Mouse (Mus musculus): Measurements from ENCODE around the gene Supt16. TPM values are rescaled to one million over a fixed set of nuclear protein-coding genes. Genes with fewer than 3 reads are reported as not detected.

The Supt16 gene
- polyA plus RNA-seq, 1 experiment from 2014 or later = 61.1 TPM

DNA sequence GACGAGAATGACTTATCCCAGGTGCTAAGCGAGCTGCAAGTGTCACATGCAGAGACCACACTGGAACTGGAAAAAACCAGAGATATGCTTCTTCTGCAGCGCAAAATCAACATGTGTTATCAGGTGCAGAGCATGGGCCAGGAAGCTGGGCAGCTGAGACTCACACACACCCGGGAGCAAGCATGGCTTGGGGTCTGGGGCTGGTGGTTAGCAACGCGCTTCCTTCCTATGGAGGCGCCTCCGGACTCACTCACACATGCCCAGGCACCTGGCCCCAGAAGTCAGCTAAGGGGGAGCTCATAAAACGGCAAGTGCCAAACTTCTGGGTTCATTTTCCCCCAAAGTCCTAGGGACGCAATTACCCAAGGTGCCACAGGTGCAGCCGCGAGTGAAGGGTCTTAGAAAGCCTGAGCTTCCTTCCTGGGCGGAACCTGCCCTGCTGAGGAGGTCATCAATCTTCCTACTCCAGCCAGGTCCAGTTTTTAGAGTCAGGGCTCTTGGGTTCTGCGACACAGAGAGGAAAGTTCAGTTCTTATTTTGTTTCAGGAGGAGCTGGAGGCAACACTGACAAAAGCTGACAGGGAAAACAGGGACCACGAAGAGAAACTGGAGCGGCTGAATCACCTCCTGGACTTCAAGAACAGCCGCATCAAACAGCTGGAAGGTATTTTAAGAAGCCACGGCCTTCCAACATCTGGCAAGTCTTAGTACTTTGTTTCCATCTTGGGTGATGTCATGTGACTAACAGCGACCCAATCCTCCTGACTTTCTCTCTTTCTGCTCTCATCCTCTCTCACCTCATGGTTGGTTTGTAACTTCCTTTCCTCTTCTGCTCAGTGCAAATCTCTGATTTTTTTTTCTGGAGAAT lies 56.4 kb downstream of the Supt16 start:
- WGBS = 45% methylated on average over 19 of the region's 19 CpGs
- peak overlapping the region; percentile 46 for H3K4me2 ChIP-seq (replicated peaks)
- H3K27me3 ChIP-seq (replicated peaks) = no peaks in the 10 kb centered on the region
- no peaks in the 10 kb centered on the region for H3K9me3 ChIP-seq
- H3K36me3 ChIP-seq = no peaks in the 10 kb centered on the region
- H3K27ac ChIP-seq = no peak overlapping the region
- ATAC-seq = 0 out of 2 replicates have a peak, but pooled peaks have one; percentile 34
- no peak overlapping the region; the same call in 1 of the 2 replicates for H3K4me3 ChIP-seq (replicated peaks)
- no peak overlapping the region for H3K9ac ChIP-seq
- no peaks in the 10 kb centered on the region for H3K4me1 ChIP-seq (replicated peaks)

DNA sequence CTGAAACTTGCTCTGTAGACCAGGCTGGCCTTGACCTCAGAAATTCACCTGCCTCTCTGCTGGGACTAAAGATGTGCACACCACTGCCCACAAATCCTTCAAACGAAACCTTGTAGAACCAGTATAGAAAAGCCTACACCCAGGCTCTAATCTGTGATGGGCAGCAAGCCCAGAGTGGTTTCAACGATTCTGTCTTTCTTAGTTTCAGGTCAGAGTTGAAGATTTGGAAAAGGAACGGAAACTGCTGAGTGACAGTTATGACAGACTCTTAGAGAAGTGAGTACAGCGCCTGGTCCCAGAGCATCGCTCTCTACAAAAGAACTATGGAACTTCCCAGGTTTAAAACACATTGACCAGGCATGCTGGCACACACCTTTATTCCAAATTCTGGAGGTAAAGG lies 63.6 kb downstream of the Supt16 start:
- Histone ChIP-seq H3K36me3 (no peaks in the 10 kb centered on the region), H3K9me3 (no peaks in the 10 kb centered on the region), H3K27me3 (replicated peaks) (no peaks in the 10 kb centered on the region), H3K27ac (no peak overlapping the region), H3K4me2 (replicated peaks) (no peak overlapping the region), H3K9ac (no peak overlapping the region), H3K4me3 (replicated peaks) (no peak overlapping the region), H3K4me1 (replicated peaks) (no peaks in the 10 kb centered on the region)
- ATAC-seq = no peak
- 79% methylated on average over 5 of the region's 5 CpGs for WGBS

DNA sequence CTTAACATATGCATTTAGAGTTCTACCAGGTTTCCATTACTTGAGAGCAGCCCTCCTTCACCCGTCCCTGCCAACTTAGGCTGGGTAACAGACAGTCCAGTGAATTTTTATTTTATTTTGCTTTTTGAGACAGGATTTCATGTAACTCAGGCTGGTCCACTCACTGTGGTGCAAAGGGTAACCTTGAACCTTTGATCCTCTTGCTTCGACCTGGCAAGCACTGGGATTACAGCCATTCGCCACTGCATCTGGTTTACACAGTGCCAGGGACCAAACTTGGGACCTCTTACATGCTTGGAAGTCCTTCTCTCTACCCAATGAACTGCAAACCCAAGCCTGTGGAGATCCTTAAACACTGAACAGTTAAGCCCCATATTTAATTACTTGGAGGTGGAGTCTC lies 72.6 kb downstream of the Supt16 start:
- H3K27me3 ChIP-seq (replicated peaks) = no peaks in the 10 kb centered on the region
- H3K36me3 ChIP-seq = no peaks in the 10 kb centered on the region
- no peaks in the 10 kb centered on the region for H3K9me3 ChIP-seq
- H3K9ac ChIP-seq = no peak overlapping the region
- no peak overlapping the region for H3K4me3 ChIP-seq (replicated peaks)
- WGBS = 91% methylated on average over 3 of the region's 3 CpGs
- H3K27ac ChIP-seq = no peak overlapping the region
- no peak for ATAC-seq
- H3K4me2 ChIP-seq (replicated peaks) = no peak overlapping the region
- no peaks in the 10 kb centered on the region for H3K4me1 ChIP-seq (replicated peaks)

DNA sequence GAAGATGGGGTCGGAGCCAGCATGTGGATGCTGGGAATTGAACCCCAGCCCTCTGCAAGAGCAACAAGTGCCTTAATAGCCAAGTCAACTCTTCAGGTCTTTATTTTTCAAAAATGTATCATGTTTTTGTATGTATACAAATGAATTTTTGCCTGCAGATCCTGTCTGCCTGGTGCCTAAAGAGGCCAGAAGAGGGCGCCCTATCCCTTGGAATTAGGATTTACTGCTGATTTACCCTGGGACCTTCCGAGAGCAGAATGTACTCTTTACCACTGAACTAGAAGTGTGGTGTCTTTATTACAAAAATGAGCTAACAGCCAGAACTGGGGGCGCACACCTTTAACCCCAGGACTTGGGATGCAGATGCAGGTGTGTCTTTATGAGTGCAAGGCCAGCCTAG lies 73.3 kb downstream of the Supt16 start:
- Histone ChIP-seq H3K4me2 (replicated peaks) (no peak overlapping the region), H3K9me3 (no peaks in the 10 kb centered on the region), H3K4me1 (replicated peaks) (peaks cover 3% of the 10 kb centered on the region; the same call in 1 of the 2 replicates), H3K36me3 (no peaks in the 10 kb centered on the region), H3K9ac (no peak overlapping the region), H3K4me3 (replicated peaks) (no peak overlapping the region), H3K27ac (no peak overlapping the region), H3K27me3 (replicated peaks) (no peaks in the 10 kb centered on the region)
- 24% methylated on average over 4 of the region's 4 CpGs for WGBS
- no peak for ATAC-seq

DNA sequence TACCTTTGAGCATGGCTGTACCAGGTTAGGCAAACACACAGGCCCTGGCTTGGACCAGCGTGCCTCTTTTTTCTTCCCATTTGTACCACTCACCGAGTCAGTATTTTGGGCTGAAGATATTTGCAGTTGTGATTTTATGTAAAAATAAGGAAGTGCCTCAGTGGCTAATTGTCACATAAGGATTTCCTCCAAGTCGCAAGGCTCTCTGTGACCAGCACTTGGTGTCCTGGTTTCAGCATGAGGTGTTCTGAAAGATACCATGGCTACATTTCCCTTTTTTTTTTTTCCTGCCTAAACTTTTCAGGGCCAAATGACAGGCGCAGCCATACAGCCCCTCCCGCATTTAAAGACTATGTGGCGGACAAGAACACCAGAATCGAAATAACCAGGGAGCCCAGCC lies 77.0 kb downstream of the Supt16 start:
- Histone ChIP-seq H3K36me3 (no peaks in the 10 kb centered on the region), H3K9me3 (no peaks in the 10 kb centered on the region), H3K4me3 (replicated peaks) (no peak overlapping the region), H3K27me3 (replicated peaks) (no peaks in the 10 kb centered on the region), H3K4me1 (replicated peaks) (peaks cover 8% of the 10 kb centered on the region; the same call in 1 of the 2 replicates), H3K27ac (no peak overlapping the region), H3K4me2 (replicated peaks) (0 out of 2 replicates have a peak overlapping the region, but pooled peaks have one; percentile 96), H3K9ac (no peak overlapping the region)
- WGBS = 58% methylated on average over 7 of the region's 7 CpGs
- ATAC-seq = no peak

DNA sequence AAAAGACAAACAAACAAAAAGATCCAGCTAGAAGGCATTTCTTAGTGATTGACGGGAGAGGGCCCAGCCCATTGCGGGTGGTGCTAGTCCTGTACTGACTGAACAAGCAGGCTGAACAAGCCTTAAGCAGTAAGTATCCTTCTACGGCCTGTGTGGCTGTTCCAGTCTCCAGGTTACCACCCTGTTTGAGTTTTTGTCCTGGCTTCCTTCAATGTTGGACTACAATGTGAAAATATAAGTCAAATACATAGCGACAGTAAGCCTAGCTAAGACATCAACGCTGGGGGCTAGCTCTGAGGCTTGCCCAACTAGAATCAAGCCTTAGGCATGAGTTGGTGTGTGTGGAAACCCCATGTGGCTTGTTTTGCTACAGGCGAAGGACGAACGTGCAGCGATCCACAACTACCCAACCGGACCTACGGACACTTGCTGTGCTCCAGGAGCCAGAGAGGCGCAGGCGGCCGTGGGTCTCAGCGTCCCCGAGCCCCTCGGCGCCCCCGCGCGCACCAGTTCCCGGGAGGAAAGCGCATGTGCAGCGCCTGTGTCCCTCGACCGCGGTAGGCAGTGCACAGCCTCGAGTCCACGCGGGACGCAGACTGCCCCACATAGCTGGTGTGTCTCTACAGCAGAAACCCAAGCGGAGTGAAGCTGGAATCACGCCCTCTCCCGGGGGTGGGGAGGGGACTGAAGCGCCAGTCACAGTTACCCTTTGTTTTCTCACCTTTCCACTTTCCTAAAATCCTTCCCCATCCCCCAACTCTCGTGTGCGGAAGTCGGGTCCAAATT lies 78.2 kb downstream of the Supt16 start:
- Histone ChIP-seq H3K4me2 (replicated peaks) (peak overlapping the region; percentile 96), H3K27ac (peak overlapping the region; percentile 70), H3K4me3 (replicated peaks) (peak overlapping the region; percentile 53), H3K27me3 (replicated peaks) (no peaks in the 10 kb centered on the region), H3K9ac (peak overlapping the region; percentile 65), H3K4me1 (replicated peaks) (peaks cover 8% of the 10 kb centered on the region; the same call in 1 of the 2 replicates), H3K36me3 (no peaks in the 10 kb centered on the region), H3K9me3 (no peaks in the 10 kb centered on the region)
- 1% methylated on average over 38 of the region's 38 CpGs for WGBS
- peak; percentile 94 for ATAC-seq

DNA sequence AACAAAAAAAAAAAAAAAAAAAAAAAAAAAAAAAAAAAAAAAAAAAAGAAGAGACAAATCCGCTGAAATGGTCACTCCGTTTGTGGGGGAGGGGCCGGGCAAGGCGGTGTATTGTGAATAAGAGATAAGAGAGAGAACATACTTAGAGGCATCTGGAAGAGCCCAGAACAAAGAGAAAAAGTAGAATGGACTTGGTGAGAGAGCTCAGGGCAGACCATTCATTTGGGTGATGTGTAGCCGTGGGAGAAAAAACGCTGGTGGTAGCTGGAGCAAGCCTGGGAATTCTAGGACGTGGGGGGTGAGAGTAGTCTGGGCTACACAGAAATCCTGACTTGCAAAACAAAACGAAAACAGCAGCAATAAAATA lies 78.8 kb downstream of the Supt16 start:
- peak overlapping the region; percentile 70; the same call in 1 of the 2 replicates for H3K27ac ChIP-seq

DNA sequence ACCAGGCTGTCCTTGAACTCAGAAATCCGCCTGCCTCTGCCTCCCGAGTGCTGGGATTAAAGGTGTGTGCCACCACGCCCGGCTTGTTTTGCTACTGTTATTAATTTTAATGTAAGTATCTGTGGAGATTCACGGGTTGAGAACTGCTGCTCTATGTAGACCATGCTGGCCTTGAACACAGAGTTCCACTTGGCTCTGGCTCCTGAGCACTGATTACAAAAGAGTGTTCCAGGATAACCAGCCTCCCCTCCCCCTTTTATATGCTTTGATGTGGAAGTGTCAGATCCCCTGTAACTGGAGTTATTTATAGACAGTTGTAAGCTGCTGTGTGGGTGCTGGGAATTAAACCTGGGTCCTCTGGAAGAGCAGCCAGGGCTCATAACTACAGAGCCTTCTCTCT lies 80.0 kb downstream of the Supt16 start:
- no peak overlapping the region for H3K4me2 ChIP-seq (replicated peaks)
- H3K4me1 ChIP-seq (replicated peaks) = peaks cover 8% of the 10 kb centered on the region; the same call in 1 of the 2 replicates
- no peak for ATAC-seq
- no peak overlapping the region for H3K9ac ChIP-seq
- no peaks in the 10 kb centered on the region for H3K27me3 ChIP-seq (replicated peaks)
- H3K27ac ChIP-seq = no peak overlapping the region
- no peaks in the 10 kb centered on the region for H3K36me3 ChIP-seq
- H3K4me3 ChIP-seq (replicated peaks) = no peak overlapping the region
- H3K9me3 ChIP-seq = no peaks in the 10 kb centered on the region
- WGBS = 93% methylated on average over 5 of the region's 5 CpGs

More for the DNA sequence above, 78.8 kb downstream of the Supt16 start:
- Histone ChIP-seq H3K4me1 (replicated peaks) (peaks cover 8% of the 10 kb centered on the region; the same call in 1 of the 2 replicates), H3K4me3 (replicated peaks) (peak overlapping the region; percentile 53), H3K9me3 (no peaks in the 10 kb centered on the region), H3K27me3 (replicated peaks) (no peaks in the 10 kb centered on the region), H3K9ac (no peak overlapping the region; the same call in 1 of the 2 replicates), H3K4me2 (replicated peaks) (peak overlapping the region; percentile 96), H3K36me3 (no peaks in the 10 kb centered on the region)
- WGBS = 16% methylated on average over 8 of the region's 8 CpGs
- peak; percentile 19; the same call in 1 of the 2 replicates for ATAC-seq

DNA sequence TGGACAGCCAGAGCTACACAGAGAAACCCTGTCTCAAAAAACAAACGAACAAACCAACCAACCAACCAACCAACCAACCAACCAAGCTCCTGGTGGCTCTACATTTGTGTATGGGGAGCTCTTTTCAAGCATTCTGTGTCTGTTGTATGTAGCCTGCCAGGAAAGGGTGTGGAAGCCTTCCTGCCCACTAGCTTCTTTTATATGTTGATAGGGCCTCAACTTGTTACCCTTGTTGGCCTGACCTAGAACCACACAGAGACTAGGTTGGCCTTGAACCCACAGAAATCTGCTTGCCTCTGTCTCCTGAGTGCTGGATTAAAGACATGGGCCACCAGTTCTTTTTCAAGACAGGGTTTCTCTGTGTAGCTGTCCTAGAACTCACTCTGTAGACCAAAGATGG lies 83.1 kb downstream of the Supt16 start:
- no peak overlapping the region for H3K9ac ChIP-seq
- 77% methylated on average over 1 of the region's 1 CpGs for WGBS
- H3K4me2 ChIP-seq (replicated peaks) = no peak overlapping the region
- no peaks in the 10 kb centered on the region for H3K36me3 ChIP-seq
- no peaks in the 10 kb centered on the region for H3K9me3 ChIP-seq
- H3K27me3 ChIP-seq (replicated peaks) = no peaks in the 10 kb centered on the region
- no peak overlapping the region for H3K4me3 ChIP-seq (replicated peaks)
- ATAC-seq = no peak
- H3K4me1 ChIP-seq (replicated peaks) = peaks cover 7% of the 10 kb centered on the region; the same call in 1 of the 2 replicates
- H3K27ac ChIP-seq = no peak overlapping the region

Other genes starting within 250 kb of the Supt16 start
- gene Arhgef40, start 212.7 kb downstream of the Supt16 start, polyA plus RNA-seq (2015; fragmentation: Nextera tagmentation; extraction: Ambion mirVana) = 64.4 and 65.9 TPM in 2 replicates
- 50.1 and 60.0 TPM in 2 replicates for gene Tmem253, start 181.8 kb downstream of the Supt16 start, polyA plus RNA-seq (2015; fragmentation: Nextera tagmentation; extraction: Ambion mirVana)
- 29.7 and 29.8 TPM in 2 replicates for gene Zfp219, start 176.7 kb downstream of the Supt16 start, polyA plus RNA-seq (2015; fragmentation: Nextera tagmentation; extraction: Ambion mirVana)
- not detected in 2 replicates for gene Olfr221, start 155.0 kb downstream of the Supt16 start, polyA plus RNA-seq (2015; fragmentation: Nextera tagmentation; extraction: Ambion mirVana)
- gene Hnrnpc, start 93.4 kb downstream of the Supt16 start, polyA plus RNA-seq (2015; fragmentation: Nextera tagmentation; extraction: Ambion mirVana) = 555 and 601 TPM in 2 replicates
- 60.1 and 62.2 TPM in 2 replicates for gene Rpgrip1, start 86.7 kb downstream of the Supt16 start, polyA plus RNA-seq (2015; fragmentation: Nextera tagmentation; extraction: Ambion mirVana)
- 23.9 and 27.1 TPM in 2 replicates for gene Chd8, start 60.4 kb upstream of the Supt16 start, polyA plus RNA-seq (2015; fragmentation: Nextera tagmentation; extraction: Ambion mirVana)
- gene Tox4, start 81.7 kb upstream of the Supt16 start, polyA plus RNA-seq (2015; fragmentation: Nextera tagmentation; extraction: Ambion mirVana) = 36.0 and 36.1 TPM in 2 replicates
- gene Rab2b, start 82.1 kb upstream of the Supt16 start, polyA plus RNA-seq (2015; fragmentation: Nextera tagmentation; extraction: Ambion mirVana) = 13.7 and 16.0 TPM in 2 replicates
- 37.6 and 41.1 TPM in 2 replicates for gene Mettl3, start 107.7 kb upstream of the Supt16 start, polyA plus RNA-seq (2015; fragmentation: Nextera tagmentation; extraction: Ambion mirVana)
- gene Sall2, start 131.3 kb upstream of the Supt16 start, polyA plus RNA-seq (2015; fragmentation: Nextera tagmentation; extraction: Ambion mirVana) = 9.2 and 10.2 TPM in 2 replicates
- gene Olfr1513, start 159.0 kb upstream of the Supt16 start, polyA plus RNA-seq (2015; fragmentation: Nextera tagmentation; extraction: Ambion mirVana) = not detected in 2 replicates
- gene Olfr1512, start 181.8 kb upstream of the Supt16 start, polyA plus RNA-seq (2015; fragmentation: Nextera tagmentation; extraction: Ambion mirVana) = not detected in 2 replicates
- gene Olfr1511, start 200.0 kb upstream of the Supt16 start, polyA plus RNA-seq (2015; fragmentation: Nextera tagmentation; extraction: Ambion mirVana) = not detected in 2 replicates
- gene Olfr1510, start 217.0 kb upstream of the Supt16 start, polyA plus RNA-seq (2015; fragmentation: Nextera tagmentation; extraction: Ambion mirVana) = not detected in 2 replicates
- gene Olfr1509, start 245.6 kb upstream of the Supt16 start, polyA plus RNA-seq (2015; fragmentation: Nextera tagmentation; extraction: Ambion mirVana) = not detected in 2 replicates